Mouse (Mus musculus): ENCODE data around the gene Gm16181.

- TF ChIP-seq CTCF (conservative IDR thresholded peaks at IDR 0.05; ENCODE audit: insufficient read depth, insufficient read length, low read depth, low read length) (no peak), POLR2A (IDR thresholded peaks at IDR 0.05; ENCODE audit: low read depth, low read length) (no peak)
Measured at GRCm38 (mm10) chr17:35267399-35268086, 46.9 kb downstream of the Gm16181 start.

Data from kidney, adult 2 months (tissue).